Mouse (Mus musculus) Patski (cell line): ENCODE data around the gene Pik3c2a. TPM values are rescaled to one million over a fixed set of nuclear protein-coding genes. Genes with fewer than 3 reads are reported as not detected.
"Not testable (repeated sequence)": the region's sequence is repeated elsewhere in the genome, so short reads cannot be mapped to it uniquely, and the experiment has no call there.

ENCODE experiments used
- ATAC-seq: fragments of 100-300 bp; one replicate; pipeline ENCODE4 v1.8.0; 2021
- CTCF ChIA-PET: fragments of 350-600 bp; sonication (Branson Sonifier 250); formaldehyde crosslinking; loops from one replicate; lab custom pipeline; 2022; ENCODE audit warnings: inconsistent platforms; lab: Charles Lee
- POLR2A ChIA-PET: fragments of 350-600 bp; sonication (Branson Sonifier 250); formaldehyde crosslinking; loops from one replicate; lab custom pipeline; 2022; ENCODE audit warnings: antibody characterized with exemption, inconsistent platforms; lab: Charles Lee
- DNase-seq: peaks from one replicate; pipeline ENCODE4 v3.0.0-alpha.2; 2011; ENCODE audit warnings: low read depth, low spot score
- H3K27me3 ChIP-seq: fragments of 371-371 bp; one replicate; pipeline ENCODE4 v1.5.1; 2021
- CTCF ChIP-seq: fragments of 100-300 bp; IDR thresholded peaks from one replicate; pipeline ENCODE4 v1.5.1; 2021
- in situ Hi-C: fragments of 300-500 bp; cut with MboI; formaldehyde crosslinking; loops from 3 replicates; pipeline ENCODE4 v1.11.1; 2018; ENCODE audit warnings: low pct_unique_long_range_greater_than_20kb, mixed read lengths
- polyA plus RNA-seq: library from polyadenylated mRNA; unstranded; gene quantifications from one replicate; pipeline ENCODE4 v1.2.3, GENCODE M21; 2021

The Pik3c2a gene
- polyA plus RNA-seq, 1 experiment from 2014 or later = 21.2 TPM

DNA sequence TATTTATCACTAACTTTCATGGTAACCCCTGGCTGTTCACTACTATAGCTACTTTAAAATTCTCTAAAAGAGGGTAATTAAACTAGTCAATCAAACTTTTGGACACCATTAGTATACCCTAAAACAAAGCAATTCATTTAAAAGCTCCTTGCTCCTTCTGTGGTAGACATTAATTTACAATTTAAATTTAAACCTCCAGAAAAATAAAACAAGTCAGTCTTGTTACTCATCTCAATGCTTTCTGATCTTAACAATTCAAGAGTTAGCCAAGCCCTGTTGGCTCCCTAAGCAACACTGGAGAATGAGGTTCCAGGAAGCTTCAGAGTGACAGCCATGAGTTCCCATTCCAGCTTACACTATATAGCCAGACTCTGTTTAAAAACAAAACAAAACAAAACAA lies 22.2 kb downstream of the Pik3c2a start:
- ChIA-PET CTCF (interaction anchor here (1.9 kb wide), 1 partner anchor 12 kb away, joined by 4 read pairs; no protein-coding TSS in a partner anchor), POLR2A (no interaction called here)
- in situ Hi-C loops = no loop called here
- ATAC-seq (no peak), DNase-seq (no peak)
- no peak for TF ChIP-seq CTCF
- no peaks in the 10 kb centered on the region for H3K27me3 ChIP-seq

DNA sequence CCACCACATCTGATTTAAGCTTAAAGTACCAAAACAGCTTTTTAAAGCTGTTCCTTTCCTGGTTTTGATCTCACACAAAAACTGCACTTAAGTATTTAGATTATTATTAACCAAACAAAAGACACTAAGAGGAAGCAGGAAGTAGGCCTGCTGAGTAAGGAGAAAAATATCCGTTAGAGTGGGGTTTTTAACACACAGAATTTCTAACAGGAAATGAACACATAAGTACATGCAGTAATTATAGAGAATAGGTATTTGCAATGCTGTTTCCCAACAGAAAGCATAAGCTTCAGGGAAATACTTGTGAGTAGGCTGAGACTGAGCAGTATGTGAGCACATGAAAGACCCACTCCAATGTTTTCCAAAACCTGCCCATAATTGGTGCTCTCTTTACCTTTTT lies 33.8 kb downstream of the Pik3c2a start:
- in situ Hi-C loops = no loop called here
- DNase-seq = peak; percentile 1
- ATAC-seq = no peak
- ChIA-PET POLR2A (no interaction called here), CTCF (interaction anchor here (1.5 kb wide), 1 partner anchor 11 kb away, joined by 4 read pairs; no protein-coding TSS in a partner anchor)
- TF ChIP-seq CTCF = no peak
- no peaks in the 10 kb centered on the region for H3K27me3 ChIP-seq

DNA sequence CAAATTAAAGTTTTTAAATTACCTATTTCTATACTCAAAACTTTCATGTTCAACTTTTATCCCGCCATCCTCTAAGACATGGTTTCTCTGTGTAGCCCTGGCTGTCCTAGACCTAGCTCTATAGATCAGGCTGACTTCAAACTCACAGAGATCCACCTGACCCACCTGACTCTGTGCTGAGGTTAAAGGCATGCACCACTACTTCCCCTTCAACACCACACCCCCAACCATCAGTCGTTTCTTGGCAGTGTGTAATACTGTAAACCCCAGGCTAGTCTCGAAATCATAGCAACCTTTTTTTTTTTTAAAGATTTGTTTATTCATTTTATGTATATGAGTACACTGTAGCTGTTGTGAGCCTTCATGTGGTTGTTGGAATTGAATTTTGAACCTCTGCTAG lies 50.9 kb downstream of the Pik3c2a start:
- no peak for TF ChIP-seq CTCF
- POLR2A ChIA-PET = no interaction called here
- H3K27me3 ChIP-seq = no peaks in the 10 kb centered on the region
- DNase-seq = no peak
- in situ Hi-C loops = loop anchor here (5.0 kb wide), 1 partner anchor 35 kb away; no protein-coding TSS in a partner anchor
- no peak for ATAC-seq
- CTCF ChIA-PET = interaction anchor here (0.7 to 1.5 kb wide), 4 partner anchors 9 to 14 kb away, joined by 4 to 6 read pairs (median 4); no protein-coding TSS in a partner anchor

DNA sequence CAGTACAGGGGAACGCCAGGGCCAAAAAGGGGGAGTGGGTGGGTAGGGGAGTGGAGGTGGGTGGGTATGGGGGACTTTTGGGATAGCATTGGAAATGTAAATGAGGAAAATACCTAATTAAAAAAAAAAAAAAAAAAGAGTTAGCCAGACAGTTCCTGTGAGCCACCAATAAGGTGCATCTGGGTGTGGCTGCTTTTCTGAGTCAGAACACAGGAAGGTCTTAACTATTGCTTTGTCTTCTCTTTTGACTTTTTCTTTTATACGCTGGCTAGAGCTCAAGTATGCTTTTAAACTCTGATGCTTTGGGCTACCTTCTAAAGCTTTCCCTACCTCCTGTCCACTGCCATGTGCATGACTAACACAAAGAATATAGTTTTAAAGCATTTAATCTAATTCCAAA lies 55.9 kb downstream of the Pik3c2a start:
- ATAC-seq, POLR2A ChIA-PET, DNase-seq, in situ Hi-C loops, H3K27me3 ChIP-seq: not testable (repeated sequence)
- CTCF ChIA-PET = interaction anchor here (1.4 kb wide), 1 partner anchor 44 kb away, joined by 3 read pairs; no protein-coding TSS in a partner anchor

DNA sequence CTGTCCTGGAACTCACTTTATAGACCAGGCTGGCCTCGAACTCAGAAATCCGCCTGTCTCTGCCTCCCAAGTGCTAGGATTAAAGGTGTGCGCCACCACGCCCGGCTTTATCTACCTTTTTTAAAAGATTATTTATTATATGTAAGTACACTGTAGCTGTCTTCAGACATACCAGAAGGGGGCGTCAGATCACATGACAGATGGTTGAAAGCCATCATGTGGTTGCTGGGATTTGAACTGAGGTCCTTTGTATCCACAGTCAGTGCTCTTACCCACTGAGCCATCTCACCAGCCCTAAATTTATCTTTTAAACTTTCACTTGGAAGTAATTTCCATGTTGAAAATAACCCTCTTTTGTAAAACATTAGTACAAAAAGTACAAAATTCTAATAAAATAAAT lies 64.1 kb downstream of the Pik3c2a start:
- CTCF ChIA-PET = interaction anchor here (1.0 to 1.1 kb wide), 2 partner anchors 15 to 22 kb away, joined by 3 to 5 read pairs; no protein-coding TSS in a partner anchor
- in situ Hi-C loops, DNase-seq, H3K27me3 ChIP-seq, POLR2A ChIA-PET, ATAC-seq: not testable (repeated sequence)
- peak; percentile 38 for TF ChIP-seq CTCF

DNA sequence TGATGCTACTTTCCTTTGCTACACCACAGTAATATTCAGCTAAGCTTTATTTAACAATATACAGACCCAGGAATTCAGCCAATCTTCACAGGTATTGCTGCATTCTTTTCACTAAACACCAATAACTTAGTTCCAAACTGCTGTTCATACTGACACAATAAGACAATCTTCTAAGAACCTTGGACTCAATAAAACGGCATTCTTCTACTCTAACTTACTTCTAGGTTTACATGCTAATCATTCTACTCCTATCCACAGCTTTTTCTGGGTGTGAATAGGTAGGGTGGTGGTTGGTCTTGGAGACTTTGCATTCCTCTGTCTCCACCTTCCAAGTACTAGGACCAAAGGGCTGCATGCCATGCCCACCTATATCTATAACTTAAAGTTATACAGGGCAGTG lies 69.0 kb downstream of the Pik3c2a start:
- in situ Hi-C loops = no loop called here
- DNase-seq = no peak
- ChIA-PET CTCF (interaction anchor here (1.0 to 1.2 kb wide), 2 partner anchors 13 to 14 kb away, joined by 3 to 4 read pairs; no protein-coding TSS in a partner anchor), POLR2A (interaction anchor here (1.3 kb wide), 1 partner anchor 9 kb away, joined by 3 read pairs; no protein-coding TSS in a partner anchor)
- TF ChIP-seq CTCF = no peak
- no peak for ATAC-seq
- no peaks in the 10 kb centered on the region for H3K27me3 ChIP-seq

DNA sequence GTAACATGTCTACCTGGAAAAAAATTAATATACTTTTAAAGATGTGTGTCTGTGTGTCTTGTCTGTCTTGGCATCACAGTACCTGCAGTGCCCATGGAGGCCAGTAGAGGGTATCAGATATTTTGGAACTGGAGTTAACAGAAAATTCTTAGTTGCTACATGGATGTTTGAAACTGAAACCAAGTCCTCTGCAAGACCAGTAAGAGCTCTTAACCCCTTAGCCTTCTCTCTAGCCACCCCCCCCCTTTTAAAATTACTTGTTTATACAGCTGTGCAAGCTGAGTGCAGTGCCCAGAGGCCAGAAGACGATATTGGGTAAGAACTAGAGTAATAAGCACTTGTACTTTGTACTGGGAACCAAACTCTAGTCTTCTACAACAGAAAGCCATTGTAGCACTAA lies 107.0 kb downstream of the Pik3c2a start:
- DNase-seq (no peak), ATAC-seq (no peak)
- ChIA-PET CTCF (no interaction called here), POLR2A (no interaction called here)
- H3K27me3 ChIP-seq = no peaks in the 10 kb centered on the region
- in situ Hi-C loops = no loop called here
- peak; percentile 67 for TF ChIP-seq CTCF

DNA sequence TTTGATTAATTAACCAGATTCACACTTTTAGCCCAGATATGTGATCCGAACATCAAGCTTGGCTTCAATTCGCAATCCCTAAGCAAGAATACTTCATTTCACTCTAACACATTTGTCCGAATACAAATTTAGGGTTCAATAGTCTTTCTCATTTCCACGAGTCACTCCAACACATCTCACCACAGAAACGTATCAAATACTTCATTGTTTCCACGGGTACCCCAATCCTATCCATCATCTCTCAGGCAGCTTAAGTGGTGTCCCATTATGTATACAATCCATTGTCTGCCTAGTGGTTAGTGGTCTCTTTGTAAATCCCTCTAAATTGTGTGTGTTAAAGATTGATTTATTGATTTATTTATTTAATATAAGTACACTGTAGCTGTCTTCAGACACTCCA lies 108.1 kb downstream of the Pik3c2a start:
- no peak for TF ChIP-seq CTCF
- DNase-seq (no peak), ATAC-seq (no peak)
- ChIA-PET POLR2A (no interaction called here), CTCF (no interaction called here)
- in situ Hi-C loops = no loop called here
- no peaks in the 10 kb centered on the region for H3K27me3 ChIP-seq

DNA sequence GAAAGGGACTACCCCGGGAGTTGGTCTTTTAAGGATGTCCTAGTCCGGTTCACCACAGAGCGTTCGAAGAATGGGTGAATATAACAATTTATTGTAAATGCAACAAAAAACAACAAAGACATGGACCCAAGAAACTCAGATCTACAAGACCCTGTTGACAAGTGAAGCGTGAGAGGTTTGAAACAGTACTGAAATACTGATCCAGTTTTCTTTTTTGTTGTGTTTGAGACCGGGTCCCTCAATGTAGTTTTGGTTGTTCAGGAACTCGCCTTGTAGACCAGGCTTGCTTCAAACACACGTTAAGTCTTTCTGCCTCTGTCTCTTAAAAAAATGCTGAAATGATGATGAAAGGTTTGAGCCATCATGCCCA lies 108.6 kb downstream of the Pik3c2a start:
- DNase-seq (no peak), ATAC-seq (no peak)
- ChIA-PET CTCF (no interaction called here), POLR2A (no interaction called here)
- in situ Hi-C loops = no loop called here
- no peak for TF ChIP-seq CTCF
- H3K27me3 ChIP-seq = no peaks in the 10 kb centered on the region

DNA sequence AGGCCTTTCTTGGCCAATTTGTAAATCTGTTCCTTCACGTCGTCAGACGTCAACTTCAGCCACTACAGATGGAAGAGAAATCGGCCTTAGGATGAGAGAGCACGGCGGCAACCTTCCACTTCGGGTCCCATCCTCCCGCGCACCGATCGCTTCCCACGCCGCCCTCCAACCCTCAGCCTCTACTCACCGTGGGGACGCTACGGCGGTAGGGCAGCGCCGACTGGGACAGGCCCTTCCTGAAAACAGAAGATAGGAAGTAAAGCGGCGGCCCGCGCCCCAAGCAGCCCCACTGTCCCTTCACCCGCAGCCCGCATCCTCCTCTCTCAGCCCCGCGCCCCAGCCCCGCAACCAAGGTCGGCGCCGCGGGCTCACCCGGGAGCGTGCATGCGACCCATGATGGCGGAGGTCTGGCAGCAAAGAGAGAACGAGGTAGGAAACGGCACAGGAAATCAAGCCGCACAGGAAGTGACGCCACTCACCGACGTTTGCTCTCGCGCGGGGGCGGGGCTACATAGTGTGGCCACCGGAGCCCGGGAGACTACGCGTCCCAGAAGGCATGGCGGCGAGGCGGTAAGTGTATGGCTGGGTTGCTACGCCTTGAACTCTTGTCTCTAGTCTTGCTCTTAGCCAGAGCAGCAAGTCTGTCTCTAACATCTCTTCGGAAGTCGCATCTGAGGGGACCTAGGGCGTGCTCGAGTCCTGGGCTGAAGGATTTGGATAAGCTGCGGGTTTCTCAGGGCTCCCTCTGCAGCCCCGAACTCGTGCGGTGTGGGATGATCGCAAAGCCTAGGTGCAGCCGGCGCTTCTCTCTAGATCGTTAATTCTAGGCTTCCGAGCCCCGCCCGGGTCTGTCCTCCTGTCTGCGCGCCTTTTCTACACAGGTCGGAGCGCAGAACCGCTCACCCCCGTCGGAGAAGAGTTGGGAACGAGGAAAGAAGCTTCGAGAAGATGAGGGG lies 109.3 kb downstream of the Pik3c2a start, which contains the start of gene Rps13:
Gene Rps13, minus strand, starts transcription at position 483 of the 956 bp plus-strand sequence.
- peak; percentile 94 for ATAC-seq
- TF ChIP-seq CTCF = no peak
- no peaks in the 10 kb centered on the region for H3K27me3 ChIP-seq
- in situ Hi-C loops = no loop called here
- POLR2A ChIA-PET = no interaction called here
- DNase-seq = no peak
- CTCF ChIA-PET = interaction anchor here (1.1 kb wide), 1 partner anchor 11 kb away, joined by 3 read pairs; no protein-coding TSS in a partner anchor

DNA sequence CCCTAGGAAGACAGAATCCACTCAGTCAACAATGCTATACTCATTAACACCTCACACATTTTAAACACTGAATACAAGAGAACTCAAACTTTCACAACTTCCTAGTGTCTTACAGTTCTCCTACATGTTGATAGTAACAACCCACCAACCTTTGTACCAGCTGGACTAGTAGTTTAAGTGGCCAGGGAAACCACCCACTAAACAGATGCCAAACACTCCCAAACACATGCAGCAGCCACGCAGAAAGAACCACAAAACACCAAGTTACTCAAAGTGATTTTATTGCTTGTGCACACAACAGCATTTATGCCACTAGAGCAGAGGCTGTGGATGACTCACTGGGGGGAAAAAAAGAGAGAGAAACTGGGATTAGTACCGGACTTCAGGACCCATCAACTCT lies 112.0 kb downstream of the Pik3c2a start:
- DNase-seq (no peak), ATAC-seq (no peak)
- ChIA-PET CTCF (interaction anchor here (1.8 kb wide), 1 partner anchor 87 kb away, joined by 6 read pairs; no protein-coding TSS in a partner anchor), POLR2A (no interaction called here)
- H3K27me3 ChIP-seq = no peaks in the 10 kb centered on the region
- TF ChIP-seq CTCF = no peak
- in situ Hi-C loops = no loop called here
